Mouse (Mus musculus): ENCODE data around the gene Cab39l. TPM values are rescaled to one million over a fixed set of nuclear protein-coding genes. Genes with fewer than 3 reads are reported as not detected.
"Not testable (repeated sequence)": the region's sequence is repeated elsewhere in the genome, so short reads cannot be mapped to it uniquely, and the experiment has no call there.

Cab39l gene
- polyA plus RNA-seq, 1 experiment, result 34.7 TPM

DNA sequence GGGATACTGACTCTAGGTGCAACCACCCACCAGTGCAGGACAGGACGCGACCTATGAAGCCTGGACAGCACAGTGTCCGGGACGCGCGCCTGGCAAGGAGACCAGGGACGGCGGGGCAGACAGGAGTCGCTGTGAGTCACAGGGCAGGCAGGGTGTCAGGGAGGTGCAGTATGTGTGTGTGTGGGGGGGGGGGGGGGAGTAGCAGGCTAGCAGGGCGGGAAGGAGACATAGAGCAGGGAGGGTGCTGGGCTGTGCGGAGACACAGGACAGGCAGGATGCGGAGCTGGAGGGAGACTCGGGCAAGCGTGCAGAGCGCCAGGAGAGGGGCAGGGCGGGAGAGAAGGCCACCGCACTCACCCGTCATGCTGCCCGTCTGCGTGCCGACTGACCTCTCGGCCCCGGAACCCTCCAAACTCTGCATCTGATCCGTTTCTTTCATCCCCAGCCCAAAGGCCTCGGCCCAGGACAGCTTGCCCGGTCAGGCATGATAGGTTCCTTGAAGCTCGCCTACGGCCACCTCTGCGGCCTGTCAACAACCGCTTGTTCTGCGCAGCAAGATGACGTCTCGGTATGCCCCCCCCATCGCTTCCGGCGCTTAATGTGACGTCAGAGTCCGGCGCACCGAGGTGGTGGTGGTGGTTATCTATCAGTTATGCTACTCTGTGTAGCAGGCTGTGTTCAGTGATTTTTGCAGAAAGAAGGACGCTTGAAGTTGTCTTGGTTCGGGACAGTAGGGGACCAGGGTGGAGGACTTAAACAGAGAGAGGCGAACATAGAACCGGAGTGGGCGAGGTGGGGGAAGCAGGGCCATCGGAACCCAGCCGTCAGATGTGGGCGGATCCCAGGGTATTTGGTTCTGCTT, 156.9 kb downstream of the Cab39l start, which contains the start of gene Cdadc1:
Cdadc1 (minus strand) TSS at position 562 of the 862 bp plus-strand sequence.
- peak within 1 kb of the TSS; percentile 78 for H3K27ac ChIP-seq (ENCODE audit: control insufficient read depth, insufficient read depth, low read depth, low read length)

DNA sequence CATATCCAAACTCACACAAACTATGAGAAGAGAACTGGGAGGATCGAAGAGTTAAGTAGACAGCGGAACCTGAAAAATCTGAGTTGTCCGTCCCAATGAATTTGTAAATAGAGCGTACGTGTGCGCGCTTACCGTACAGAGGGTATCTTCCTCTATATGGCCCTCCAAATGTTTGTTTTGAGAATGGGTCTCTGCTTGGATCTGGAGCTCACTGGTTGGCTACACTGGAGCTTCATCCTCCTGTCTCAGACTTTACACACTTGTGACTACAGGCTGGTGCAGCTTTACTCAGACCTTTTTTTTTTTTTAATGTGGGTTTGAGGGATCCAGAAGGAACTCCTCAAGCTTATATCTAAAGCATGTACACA, 157.5 kb downstream of the Cab39l start:
- Histone ChIP-seq H3K36me3 (ENCODE audit: control insufficient read depth, insufficient read depth, low read length) (no peaks in the 10 kb centered on the region), H3K4me3 (ENCODE audit: control insufficient read depth, low read depth, low read length) (peak overlapping the region; percentile 89), H3K27ac (ENCODE audit: control insufficient read depth, insufficient read depth, low read depth, low read length) (peak overlapping the region; percentile 78), H3K27me3 (ENCODE audit: control insufficient read depth, insufficient read depth, low read length) (no peaks in the 10 kb centered on the region), H3K4me1 (ENCODE audit: control insufficient read depth, insufficient read depth, low read length) (peaks cover 4% of the 10 kb centered on the region; the same call in 1 of the 2 replicates)
- TF ChIP-seq POLR2A (IDR thresholded peaks at IDR 0.05; ENCODE audit: control insufficient read depth, low read depth, low read length) (no peak), CTCF (IDR thresholded peaks at IDR 0.05; ENCODE audit: control insufficient read depth, insufficient read depth, insufficient replicate concordance, low read depth, low read length) (no peak)

More for the DNA sequence above, 156.9 kb downstream of the Cab39l start, which contains the start of gene Cdadc1:
- no peaks in the 10 kb centered on the region for H3K36me3 ChIP-seq (ENCODE audit: control insufficient read depth, insufficient read depth, low read length)
- peaks cover 4% of the 10 kb centered on the region; the same call in 1 of the 2 replicates for H3K4me1 ChIP-seq (ENCODE audit: control insufficient read depth, insufficient read depth, low read length)
- no peak for TF ChIP-seq CTCF (IDR thresholded peaks at IDR 0.05; ENCODE audit: control insufficient read depth, insufficient read depth, insufficient replicate concordance, low read depth, low read length)
- peak; percentile 87 for TF ChIP-seq POLR2A (IDR thresholded peaks at IDR 0.05; ENCODE audit: control insufficient read depth, low read depth, low read length)
- peak within 1 kb of the TSS; percentile 89 for H3K4me3 ChIP-seq (ENCODE audit: control insufficient read depth, low read depth, low read length)
- H3K27me3 ChIP-seq (ENCODE audit: control insufficient read depth, insufficient read depth, low read length), result no peaks in the 10 kb centered on the region

DNA sequence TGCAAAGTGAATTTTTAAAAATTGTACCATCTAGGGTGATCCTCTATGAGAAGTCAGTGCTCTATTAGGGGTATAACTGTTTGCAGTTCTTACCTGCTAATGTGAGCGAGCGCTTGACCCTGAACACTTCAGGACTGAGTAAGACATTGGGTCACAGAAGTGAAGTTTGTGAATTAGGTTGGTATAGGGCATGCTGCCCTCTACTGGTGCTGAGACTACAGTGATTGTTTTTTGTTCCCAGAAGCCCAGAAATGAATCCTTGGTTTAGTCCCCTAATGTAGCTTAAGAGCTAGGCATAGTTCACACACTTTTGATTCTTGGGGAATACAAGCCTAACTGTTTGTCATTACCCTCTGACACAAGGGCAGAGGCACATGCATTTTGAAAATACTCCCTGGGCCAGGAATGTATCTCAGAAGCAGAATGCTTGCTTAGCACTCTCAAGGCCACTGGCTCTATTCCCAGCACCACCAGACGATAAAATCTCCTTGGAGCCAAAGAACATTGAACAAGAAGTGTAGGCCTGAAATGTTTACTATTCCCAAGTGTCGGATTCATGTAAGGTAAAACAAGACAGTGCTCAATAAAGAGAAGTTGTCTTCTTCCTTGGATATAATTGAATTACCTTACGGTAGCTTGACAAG, 163.4 kb downstream of the Cab39l start:
- Histone ChIP-seq H3K4me3 (ENCODE audit: control insufficient read depth, low read depth, low read length) (no peak overlapping the region), H3K4me1 (ENCODE audit: control insufficient read depth, insufficient read depth, low read length) (no peaks in the 10 kb centered on the region)
- TF ChIP-seq CTCF (IDR thresholded peaks at IDR 0.05; ENCODE audit: control insufficient read depth, insufficient read depth, insufficient replicate concordance, low read depth, low read length) (no peak), POLR2A (IDR thresholded peaks at IDR 0.05; ENCODE audit: control insufficient read depth, low read depth, low read length) (no peak)

DNA sequence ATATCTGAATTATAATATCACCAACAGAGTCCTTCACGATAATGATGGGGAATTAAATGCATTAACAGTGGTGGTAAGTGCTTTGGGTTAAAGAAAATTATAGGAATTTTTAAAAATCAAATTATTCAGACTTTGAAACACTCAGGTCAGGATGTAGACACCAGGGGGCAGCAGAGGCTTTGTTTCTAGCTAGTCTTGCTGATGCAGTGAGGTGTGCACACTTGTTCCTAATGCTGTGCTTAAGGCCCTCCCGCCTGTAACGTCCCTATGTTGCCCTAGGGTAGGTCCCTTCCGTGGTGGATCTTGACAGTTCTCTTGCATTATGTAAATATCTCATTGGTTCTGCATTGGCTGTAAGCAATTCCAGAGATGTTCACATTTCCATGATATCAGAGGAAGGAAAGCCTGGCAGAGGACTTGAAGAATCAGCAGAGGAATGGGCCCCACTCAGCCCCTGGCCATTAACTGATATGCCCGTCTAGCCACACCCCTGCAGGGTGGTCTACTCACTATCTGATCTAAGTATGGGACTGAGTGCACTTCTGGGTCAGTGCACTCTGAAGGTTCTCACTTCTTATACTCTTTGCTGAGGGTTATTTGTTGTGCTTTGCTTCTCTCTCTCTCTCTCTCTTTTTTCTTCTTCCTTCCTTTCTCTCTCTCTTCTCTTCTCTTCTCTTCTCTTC, 165.0 kb downstream of the Cab39l start:
- TF ChIP-seq CTCF (IDR thresholded peaks at IDR 0.05; ENCODE audit: control insufficient read depth, insufficient read depth, insufficient replicate concordance, low read depth, low read length) (peak; percentile 19; the same call in 1 of the 2 replicates), POLR2A (IDR thresholded peaks at IDR 0.05; ENCODE audit: control insufficient read depth, low read depth, low read length) (no peak)
- Histone ChIP-seq H3K27ac (ENCODE audit: control insufficient read depth, insufficient read depth, low read depth, low read length) (no peak overlapping the region), H3K36me3 (ENCODE audit: control insufficient read depth, insufficient read depth, low read length) (no peaks in the 10 kb centered on the region), H3K4me1 (ENCODE audit: control insufficient read depth, insufficient read depth, low read length) (no peaks in the 10 kb centered on the region), H3K4me3 (ENCODE audit: control insufficient read depth, low read depth, low read length) (no peak overlapping the region), H3K27me3 (ENCODE audit: control insufficient read depth, insufficient read depth, low read length) (no peaks in the 10 kb centered on the region)

More for the DNA sequence above, 163.4 kb downstream of the Cab39l start:
- Histone ChIP-seq H3K27ac (ENCODE audit: control insufficient read depth, insufficient read depth, low read depth, low read length) (no peak overlapping the region), H3K27me3 (ENCODE audit: control insufficient read depth, insufficient read depth, low read length) (no peaks in the 10 kb centered on the region), H3K36me3 (ENCODE audit: control insufficient read depth, insufficient read depth, low read length) (no peaks in the 10 kb centered on the region)

DNA sequence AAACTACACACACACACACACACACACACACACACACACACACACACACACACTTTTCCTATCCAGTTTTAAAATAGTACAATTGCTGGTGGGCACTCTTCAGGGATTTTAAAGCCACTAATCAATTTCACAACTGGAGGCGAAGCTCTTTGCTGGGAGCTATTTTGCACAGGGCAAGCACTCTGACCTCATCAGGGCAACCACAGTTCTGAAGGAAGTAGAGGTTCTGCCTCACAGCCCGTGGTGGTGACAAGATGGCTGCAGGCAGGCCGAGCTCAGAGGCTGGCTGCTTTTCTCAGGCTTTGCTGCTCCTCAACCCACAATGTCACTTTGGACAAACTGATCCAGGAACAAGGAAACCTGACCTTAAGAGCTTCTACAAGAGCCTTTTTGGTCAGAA, 166.2 kb downstream of the Cab39l start:
- H3K27me3 ChIP-seq (ENCODE audit: control insufficient read depth, insufficient read depth, low read length), result no peaks in the 10 kb centered on the region
- no peaks in the 10 kb centered on the region for H3K4me1 ChIP-seq (ENCODE audit: control insufficient read depth, insufficient read depth, low read length)
- H3K4me3 ChIP-seq (ENCODE audit: control insufficient read depth, low read depth, low read length), result no peak overlapping the region
- TF ChIP-seq POLR2A (IDR thresholded peaks at IDR 0.05; ENCODE audit: control insufficient read depth, low read depth, low read length) (no peak), CTCF (IDR thresholded peaks at IDR 0.05; ENCODE audit: control insufficient read depth, insufficient read depth, insufficient replicate concordance, low read depth, low read length) (no peak)
- no peak overlapping the region for H3K27ac ChIP-seq (ENCODE audit: control insufficient read depth, insufficient read depth, low read depth, low read length)
- no peaks in the 10 kb centered on the region for H3K36me3 ChIP-seq (ENCODE audit: control insufficient read depth, insufficient read depth, low read length)

DNA sequence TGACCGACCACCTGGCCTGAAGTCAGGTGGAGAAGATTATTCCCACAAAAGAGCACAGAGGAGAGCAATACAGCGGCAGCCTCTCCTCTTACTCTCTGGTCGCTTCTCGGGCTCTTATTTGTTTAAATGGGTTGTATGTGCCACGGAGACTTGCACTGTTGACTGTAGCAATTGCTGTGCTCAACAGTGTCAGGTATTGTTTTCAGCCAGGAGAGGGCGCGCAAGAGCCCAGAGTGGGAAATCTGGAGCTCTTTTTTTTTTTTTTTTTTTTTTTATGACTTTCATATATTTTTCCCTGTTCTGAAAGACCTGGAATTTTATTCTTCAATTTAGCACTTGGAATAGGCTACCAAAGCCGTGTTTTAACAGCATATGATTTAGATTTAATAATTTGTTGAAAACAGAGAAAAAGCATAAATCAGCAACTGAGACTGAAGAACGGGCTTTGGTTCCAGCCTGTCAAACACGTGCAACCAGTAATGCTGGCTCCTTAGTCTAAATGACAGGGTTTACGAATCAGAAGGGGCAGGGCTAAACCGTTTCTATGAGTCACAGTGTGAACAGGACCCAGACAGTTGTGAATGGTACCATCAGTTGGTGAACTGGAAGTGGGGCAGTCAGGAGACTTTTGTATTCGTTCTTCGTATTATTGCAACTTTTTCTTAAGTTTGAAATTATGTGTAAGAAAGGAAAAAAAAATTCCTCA, 172.3 kb downstream of the Cab39l start:
- Histone ChIP-seq H3K27me3 (ENCODE audit: control insufficient read depth, insufficient read depth, low read length) (no peaks in the 10 kb centered on the region), H3K4me1 (ENCODE audit: control insufficient read depth, insufficient read depth, low read length) (peaks cover 2% of the 10 kb centered on the region; the same call in 1 of the 2 replicates), H3K4me3 (ENCODE audit: control insufficient read depth, low read depth, low read length) (peak overlapping the region; percentile 5; the same call in 1 of the 2 replicates), H3K27ac (ENCODE audit: control insufficient read depth, insufficient read depth, low read depth, low read length) (no peak overlapping the region), H3K36me3 (ENCODE audit: control insufficient read depth, insufficient read depth, low read length) (no peaks in the 10 kb centered on the region)
- TF ChIP-seq POLR2A (IDR thresholded peaks at IDR 0.05; ENCODE audit: control insufficient read depth, low read depth, low read length) (no peak), CTCF (IDR thresholded peaks at IDR 0.05; ENCODE audit: control insufficient read depth, insufficient read depth, insufficient replicate concordance, low read depth, low read length) (peak; percentile 48; the same call in 1 of the 2 replicates)

DNA sequence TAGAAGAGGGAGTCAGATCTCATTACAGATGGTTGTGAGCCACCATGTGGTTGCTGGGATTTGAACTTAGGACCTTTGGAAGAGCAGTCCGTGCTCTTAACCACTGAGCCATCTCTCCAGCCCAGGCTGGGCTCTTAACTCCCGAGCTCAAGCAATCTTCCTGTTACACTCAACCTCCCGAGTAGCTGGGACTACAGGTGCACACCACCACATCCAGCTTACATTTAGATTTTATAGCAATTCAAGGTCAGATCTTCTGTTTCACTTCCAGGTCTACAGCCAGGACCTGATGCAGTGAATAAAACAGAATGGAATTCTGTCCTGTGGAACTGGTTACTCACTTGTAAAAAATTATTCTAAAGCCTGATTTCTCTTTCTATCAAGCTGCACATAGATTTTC, 173.4 kb downstream of the Cab39l start:
- H3K4me3 ChIP-seq (ENCODE audit: control insufficient read depth, low read depth, low read length); H3K27ac ChIP-seq (ENCODE audit: control insufficient read depth, insufficient read depth, low read depth, low read length); H3K4me1 ChIP-seq (ENCODE audit: control insufficient read depth, insufficient read depth, low read length); H3K36me3 ChIP-seq (ENCODE audit: control insufficient read depth, insufficient read depth, low read length); H3K27me3 ChIP-seq (ENCODE audit: control insufficient read depth, insufficient read depth, low read length): not testable (repeated sequence)

Measured in testis, adult 2 months (tissue).